Mouse (Mus musculus) midbrain, embryonic 15.5 days (tissue): ENCODE results near the gene 1110059E24Rik. TPM values are rescaled to one million over a fixed set of nuclear protein-coding genes. Genes with fewer than 3 reads are reported as not detected.

Experiments used
- ATAC-seq: fragments of 200-750 bp; cut with Nextera tagmentation; replicated peaks from 2 replicates; pipeline ENCODE4 v1.8.0; 2017; ENCODE audit warnings: moderate TSS enrichment
- H3K27ac ChIP-seq: fragments of 300-500 bp; sonication (generic); 2 replicates; pipeline ENCODE4 v1.5.1; 2015; ENCODE audit warnings: mild to moderate bottlenecking, inconsistent platforms
- H3K27me3 ChIP-seq: fragments of 300-500 bp; sonication (generic); replicated peaks from 2 replicates; pipeline ENCODE4 v1.6.1; 2015; ENCODE audit warnings: inconsistent platforms
- H3K36me3 ChIP-seq: fragments of 300-500 bp; sonication (generic); replicated peaks from 2 replicates; pipeline ENCODE4 v1.6.1; 2015; ENCODE audit warnings: inconsistent platforms
- H3K4me1 ChIP-seq: fragments of 300-500 bp; sonication (generic); 2 replicates; pipeline ENCODE4 v1.6.1; 2015; ENCODE audit warnings: inconsistent platforms
- H3K4me2 ChIP-seq: fragments of 300-500 bp; sonication (generic); 2 replicates; pipeline ENCODE4 v1.6.1; 2015; ENCODE audit warnings: inconsistent platforms, mild to moderate bottlenecking, moderate library complexity
- H3K4me3 ChIP-seq: fragments of 300-500 bp; sonication (generic); 2 replicates; pipeline ENCODE4 v1.5.1; 2015; ENCODE audit warnings: mild to moderate bottlenecking, inconsistent platforms
- H3K9ac ChIP-seq: fragments of 300-500 bp; sonication (generic); 2 replicates; pipeline ENCODE4 v1.6.1; 2015; ENCODE audit warnings: mild to moderate bottlenecking, inconsistent platforms
- H3K9me3 ChIP-seq: fragments of 300-500 bp; sonication (generic); 2 replicates; pipeline ENCODE4 v1.6.1; 2016; ENCODE audit warnings: inconsistent platforms
- WGBS: fragments of 180-500 bp; shearing (Covaris S2); methylation state at CpG from one replicate; pipeline ENCODE4 v1.1.7; 2015; ENCODE audit warnings: mixed read lengths; 5-methylcytosine and 5-hydroxymethylcytosine counted together
- polyA plus RNA-seq: library from polyadenylated mRNA; unstranded; fragments of >200 nt; fragmentation: Nextera tagmentation; extraction: Ambion mirVana; gene quantifications from 2 replicates; pipeline ENCODE4 v1.2.1, GENCODE M21; 2015

1110059E24Rik gene
- polyA plus RNA-seq, 1 experiment from 2014 or later = 60.7 TPM

DNA sequence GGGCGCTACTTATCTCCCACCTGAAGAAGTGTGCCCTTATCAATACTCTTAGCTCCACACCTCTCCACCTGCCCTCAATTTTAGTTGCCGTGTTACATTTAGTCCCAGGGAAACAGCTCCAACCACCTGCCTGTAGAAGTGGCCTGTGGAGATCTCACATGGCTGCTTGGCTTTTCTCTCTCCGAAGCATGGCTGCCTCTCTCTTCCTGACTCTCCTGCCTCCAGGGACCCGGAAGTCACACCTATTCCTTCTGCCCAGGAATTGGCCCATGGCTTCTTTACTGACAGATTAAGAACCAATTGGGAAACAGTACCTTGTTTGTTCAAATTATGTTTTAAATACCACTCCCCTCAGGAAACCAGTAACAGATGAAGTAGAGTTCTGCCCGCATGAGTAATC, 86.3 kb downstream of the 1110059E24Rik start:
- Histone ChIP-seq H3K9me3 (no peaks in the 10 kb centered on the region), H3K27ac (no peak overlapping the region), H3K4me2 (no peak overlapping the region), H3K36me3 (no peaks in the 10 kb centered on the region), H3K9ac (no peak overlapping the region), H3K27me3 (no peaks in the 10 kb centered on the region), H3K4me1 (0 out of 2 replicates have a peak, but pooled peaks cover 2% of the 10 kb centered on the region), H3K4me3 (no peak overlapping the region)
- WGBS = 93% methylated on average over 5 of the region's 5 CpGs
- no peak for ATAC-seq

DNA sequence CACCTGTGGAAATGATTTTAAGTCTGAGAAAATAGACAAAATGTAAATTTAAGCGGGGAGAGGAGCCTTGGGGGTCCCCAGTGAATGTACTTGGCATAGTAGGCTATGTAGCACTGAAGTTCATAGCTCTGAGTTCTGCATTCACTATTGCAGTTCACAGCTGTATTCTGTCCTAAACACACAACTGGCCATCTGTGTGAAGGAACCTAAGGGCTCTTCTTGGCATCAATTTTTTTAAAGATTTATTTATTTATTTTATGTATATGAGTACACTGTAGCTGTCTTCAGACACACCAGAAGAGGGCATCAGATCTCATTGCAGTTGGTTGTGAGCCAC, 88.3 kb downstream of the 1110059E24Rik start:
- Histone ChIP-seq H3K4me2 (no peak overlapping the region), H3K4me1 (no peaks in the 10 kb centered on the region), H3K9me3 (no peaks in the 10 kb centered on the region), H3K4me3 (no peak overlapping the region), H3K27ac (no peak overlapping the region), H3K9ac (no peak overlapping the region), H3K27me3 (no peaks in the 10 kb centered on the region), H3K36me3 (no peaks in the 10 kb centered on the region)
- no peak; the same call in 1 of the 2 replicates for ATAC-seq
- 15% methylated on average over 1 of the region's 1 CpGs for WGBS

- H3K36me3 ChIP-seq = no peaks in the 10 kb centered on the region
- 26% methylated on average over 11 of the region's 11 CpGs for WGBS
- no peaks in the 10 kb centered on the region for H3K27me3 ChIP-seq
- peak; percentile 81 for ATAC-seq
- no peak overlapping the region for H3K27ac ChIP-seq
- H3K9ac ChIP-seq = no peak overlapping the region
- H3K4me3 ChIP-seq = no peak overlapping the region
- no peaks in the 10 kb centered on the region for H3K9me3 ChIP-seq
- no peaks in the 10 kb centered on the region for H3K4me1 ChIP-seq
- no peak overlapping the region for H3K4me2 ChIP-seq
Measured at GRCm38 (mm10) chr19:21563789-21564460, 88.9 kb downstream of the 1110059E24Rik start.

GRCm38 (mm10) chr19:21562996-21563395, 89.8 kb downstream of the 1110059E24Rik start:
- no peak overlapping the region for H3K9ac ChIP-seq
- no peaks in the 10 kb centered on the region for H3K4me1 ChIP-seq
- ATAC-seq = no peak
- no peaks in the 10 kb centered on the region for H3K9me3 ChIP-seq
- no peak overlapping the region for H3K4me2 ChIP-seq
- 76% methylated on average over 3 of the region's 3 CpGs for WGBS
- H3K36me3 ChIP-seq = no peaks in the 10 kb centered on the region
- H3K27ac ChIP-seq = no peak overlapping the region
- no peak overlapping the region for H3K4me3 ChIP-seq
- no peaks in the 10 kb centered on the region for H3K27me3 ChIP-seq

DNA sequence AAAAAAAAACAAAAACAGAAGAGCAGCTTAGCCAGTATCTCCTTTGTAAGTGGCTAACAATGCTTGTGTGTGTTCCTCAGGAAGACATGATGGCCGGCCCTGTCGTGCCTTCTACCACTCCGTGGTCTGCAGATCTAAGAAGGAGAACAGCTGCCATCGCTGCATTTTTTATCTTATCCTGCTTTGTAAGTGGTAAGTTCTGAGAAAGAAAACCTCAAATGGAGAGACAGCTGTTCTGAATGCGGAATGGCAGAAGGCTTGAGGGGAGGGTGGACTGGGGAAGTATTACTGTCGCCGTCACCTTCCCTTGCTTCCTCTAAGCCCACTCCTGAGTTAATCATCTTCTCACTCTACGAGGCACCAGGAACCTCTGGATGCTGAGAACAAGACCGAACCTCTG, 100.0 kb downstream of the 1110059E24Rik start:
- Histone ChIP-seq H3K27ac (no peak overlapping the region), H3K4me3 (no peak overlapping the region), H3K4me2 (no peak overlapping the region), H3K4me1 (no peaks in the 10 kb centered on the region), H3K9me3 (no peaks in the 10 kb centered on the region), H3K27me3 (no peaks in the 10 kb centered on the region), H3K9ac (no peak overlapping the region), H3K36me3 (no peaks in the 10 kb centered on the region)
- no peak for ATAC-seq
- 76% methylated on average over 9 of the region's 9 CpGs for WGBS

DNA sequence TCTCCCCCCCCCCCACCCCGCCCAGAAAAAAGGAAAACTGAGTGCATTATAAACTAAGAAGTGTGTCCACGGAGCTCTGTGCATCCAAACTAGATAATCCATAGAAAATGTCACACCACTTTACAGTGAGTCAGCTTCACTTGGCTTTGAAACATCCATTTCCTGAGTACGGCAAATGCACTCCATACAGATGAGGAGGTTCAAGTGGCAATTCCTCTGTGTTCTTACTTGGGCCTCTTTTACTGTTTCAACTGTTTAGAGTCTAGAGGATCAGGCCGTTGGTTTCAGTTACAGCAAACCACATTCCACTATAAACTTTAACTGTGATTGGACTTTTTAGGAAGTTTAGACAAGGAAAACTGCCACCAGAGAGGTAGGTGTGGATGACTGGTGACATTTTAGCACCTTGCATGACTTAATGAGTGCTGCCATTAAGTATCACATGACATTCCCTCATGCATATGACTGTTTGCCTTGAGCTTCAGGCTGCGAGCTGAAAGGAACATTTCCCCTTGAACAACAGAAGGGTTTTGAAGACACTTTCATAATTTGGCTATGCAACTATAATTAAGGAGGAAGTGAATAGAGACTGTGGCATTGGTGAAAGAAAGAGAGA, 100.7 kb downstream of the 1110059E24Rik start:
- H3K9me3 ChIP-seq = no peaks in the 10 kb centered on the region
- no peak for ATAC-seq
- H3K4me3 ChIP-seq = no peak overlapping the region
- no peaks in the 10 kb centered on the region for H3K4me1 ChIP-seq
- H3K9ac ChIP-seq = no peak overlapping the region
- H3K4me2 ChIP-seq = no peak overlapping the region
- no peaks in the 10 kb centered on the region for H3K36me3 ChIP-seq
- no peak overlapping the region for H3K27ac ChIP-seq
- no peaks in the 10 kb centered on the region for H3K27me3 ChIP-seq
- 84% methylated on average over 5 of the region's 5 CpGs for WGBS

DNA sequence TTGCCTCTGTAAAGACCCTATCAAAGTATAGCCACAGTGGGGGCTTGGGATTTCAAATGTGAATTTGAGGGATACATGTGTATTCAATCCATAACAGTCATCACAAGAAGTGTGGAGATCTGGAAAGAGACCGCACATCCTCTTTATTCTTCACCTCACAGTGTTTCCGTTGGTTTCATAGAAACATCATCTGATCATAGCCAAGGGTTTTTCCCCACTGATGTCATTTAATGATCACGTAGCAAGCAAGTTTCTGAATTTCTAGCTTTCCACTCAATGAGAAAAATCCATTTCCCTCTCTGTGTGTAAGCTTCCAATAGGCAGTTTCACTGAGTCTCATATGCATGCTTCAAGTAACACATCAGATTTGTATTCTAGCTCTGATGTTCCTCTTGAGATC, 103.1 kb downstream of the 1110059E24Rik start:
- no peaks in the 10 kb centered on the region for H3K9me3 ChIP-seq
- H3K9ac ChIP-seq = no peak overlapping the region
- H3K4me1 ChIP-seq = no peaks in the 10 kb centered on the region
- ATAC-seq = no peak
- no peak overlapping the region for H3K27ac ChIP-seq
- no peak overlapping the region for H3K4me2 ChIP-seq
- H3K4me3 ChIP-seq = no peak overlapping the region
- H3K27me3 ChIP-seq = no peaks in the 10 kb centered on the region
- no peaks in the 10 kb centered on the region for H3K36me3 ChIP-seq
- WGBS = 92% methylated on average over 3 of the region's 3 CpGs

- WGBS = 78% methylated on average over 3 of the region's 3 CpGs
- Histone ChIP-seq H3K27ac (no peak overlapping the region), H3K36me3 (no peaks in the 10 kb centered on the region), H3K9ac (no peak overlapping the region), H3K27me3 (no peaks in the 10 kb centered on the region), H3K4me1 (no peaks in the 10 kb centered on the region), H3K9me3 (no peaks in the 10 kb centered on the region), H3K4me3 (no peak overlapping the region), H3K4me2 (no peak overlapping the region)
- no peak for ATAC-seq
Measured at GRCm38 (mm10) chr19:21548947-21549346, 103.8 kb downstream of the 1110059E24Rik start.

GRCm38 (mm10) chr19:21537125-21537524, 115.7 kb downstream of the 1110059E24Rik start:
- Histone ChIP-seq H3K27ac (no peak overlapping the region), H3K4me1 (no peaks in the 10 kb centered on the region), H3K4me3 (no peak overlapping the region), H3K9ac (no peak overlapping the region), H3K4me2 (no peak overlapping the region), H3K9me3 (no peaks in the 10 kb centered on the region), H3K36me3 (no peaks in the 10 kb centered on the region), H3K27me3 (no peaks in the 10 kb centered on the region)
- ATAC-seq = no peak
- 90% methylated on average over 3 of the region's 3 CpGs for WGBS

Other genes starting within 250 kb of the 1110059E24Rik start
- 0.50 and 0.77 TPM in 2 replicates for gene Gda, start 179.5 kb downstream of the 1110059E24Rik start, polyA plus RNA-seq
- gene Abhd17b, start 209 bp upstream of the 1110059E24Rik start, polyA plus RNA-seq = 35.5 and 36.9 TPM in 2 replicates
- 39.9 and 41.6 TPM in 2 replicates for gene Cemip2, start 125.4 kb upstream of the 1110059E24Rik start, polyA plus RNA-seq